Mouse (Mus musculus): ENCODE measurements around the gene Sh3kbp1.

Gene Sh3kbp1

GRCm38 (mm10) chrX:159942569-159942968 lies 315.5 kb downstream of the Sh3kbp1 start:
- Histone ChIP-seq H3K4me1 (replicated peaks; ENCODE audit: low read depth, low read length) (no peaks in the 10 kb centered on the region), H3K36me3 (ENCODE audit: insufficient read depth, low read length) (no peaks in the 10 kb centered on the region), H3K27me3 (ENCODE audit: insufficient read depth, low read length) (no peaks in the 10 kb centered on the region), H3K4me3 (replicated peaks; ENCODE audit: low read length) (no peak overlapping the region), H3K9me3 (ENCODE audit: low read length) (no peaks in the 10 kb centered on the region)
- no peak for TF ChIP-seq CTCF (conservative IDR thresholded peaks at IDR 0.05; ENCODE audit: low read length)
- TF ChIP-seq NANOG (IDR thresholded peaks at IDR 0.05; ENCODE audit: borderline replicate concordance, low read length) = no peak
- TF ChIP-seq POU5F1 (IDR thresholded peaks at IDR 0.05; ENCODE audit: borderline replicate concordance, low read length) = no peak

- Histone ChIP-seq H3K27me3 (ENCODE audit: insufficient read depth, low read length) (no peaks in the 10 kb centered on the region), H3K4me3 (replicated peaks; ENCODE audit: low read length) (no peak overlapping the region), H3K36me3 (ENCODE audit: insufficient read depth, low read length) (no peaks in the 10 kb centered on the region), H3K9me3 (ENCODE audit: low read length) (no peaks in the 10 kb centered on the region), H3K4me1 (replicated peaks; ENCODE audit: low read depth, low read length) (no peaks in the 10 kb centered on the region)
- TF ChIP-seq POU5F1 (IDR thresholded peaks at IDR 0.05; ENCODE audit: borderline replicate concordance, low read length) = no peak
- peak; percentile 38; the same call in 1 of the 2 replicates for TF ChIP-seq NANOG (IDR thresholded peaks at IDR 0.05; ENCODE audit: borderline replicate concordance, low read length)
- no peak for TF ChIP-seq CTCF (conservative IDR thresholded peaks at IDR 0.05; ENCODE audit: low read length)
Observed at GRCm38 (mm10) chrX:159943586-159943985, 316.5 kb downstream of the Sh3kbp1 start.

GRCm38 (mm10) chrX:159953546-159954429 lies 326.7 kb downstream of the Sh3kbp1 start:
- TF ChIP-seq NANOG (IDR thresholded peaks at IDR 0.05; ENCODE audit: borderline replicate concordance, low read length) (no peak), CTCF (conservative IDR thresholded peaks at IDR 0.05; ENCODE audit: low read length) (no peak), POU5F1 (IDR thresholded peaks at IDR 0.05; ENCODE audit: borderline replicate concordance, low read length) (no peak)
- no peaks in the 10 kb centered on the region for H3K4me1 ChIP-seq (replicated peaks; ENCODE audit: low read depth, low read length)

GRCm38 (mm10) chrX:159954430-159954779 lies 327.3 kb downstream of the Sh3kbp1 start:
- TF ChIP-seq POU5F1 (IDR thresholded peaks at IDR 0.05; ENCODE audit: borderline replicate concordance, low read length) (no peak), NANOG (IDR thresholded peaks at IDR 0.05; ENCODE audit: borderline replicate concordance, low read length) (no peak), CTCF (conservative IDR thresholded peaks at IDR 0.05; ENCODE audit: low read length) (no peak)
- no peaks in the 10 kb centered on the region for H3K27me3 ChIP-seq (ENCODE audit: insufficient read depth, low read length)
- no peaks in the 10 kb centered on the region for H3K36me3 ChIP-seq (ENCODE audit: insufficient read depth, low read length)

More at GRCm38 (mm10) chrX:159953546-159954429, 326.7 kb downstream of the Sh3kbp1 start:
- Histone ChIP-seq H3K36me3 (ENCODE audit: insufficient read depth, low read length) (no peaks in the 10 kb centered on the region), H3K27me3 (ENCODE audit: insufficient read depth, low read length) (no peaks in the 10 kb centered on the region), H3K4me3 (replicated peaks; ENCODE audit: low read length) (no peak overlapping the region), H3K9me3 (ENCODE audit: low read length) (no peaks in the 10 kb centered on the region)

GRCm38 (mm10) chrX:159955433-159955832 lies 328.4 kb downstream of the Sh3kbp1 start:
- H3K9me3 ChIP-seq (ENCODE audit: low read length) = no peaks in the 10 kb centered on the region
- no peak overlapping the region for H3K4me3 ChIP-seq (replicated peaks; ENCODE audit: low read length)
- H3K4me1 ChIP-seq (replicated peaks; ENCODE audit: low read depth, low read length) = no peaks in the 10 kb centered on the region
- TF ChIP-seq CTCF (conservative IDR thresholded peaks at IDR 0.05; ENCODE audit: low read length) = no peak
- TF ChIP-seq POU5F1 (IDR thresholded peaks at IDR 0.05; ENCODE audit: borderline replicate concordance, low read length) = no peak
- TF ChIP-seq NANOG (IDR thresholded peaks at IDR 0.05; ENCODE audit: borderline replicate concordance, low read length) = no peak
- H3K36me3 ChIP-seq (ENCODE audit: insufficient read depth, low read length) = no peaks in the 10 kb centered on the region
- H3K27me3 ChIP-seq (ENCODE audit: insufficient read depth, low read length) = no peaks in the 10 kb centered on the region

More at GRCm38 (mm10) chrX:159954430-159954779, 327.3 kb downstream of the Sh3kbp1 start:
- no peaks in the 10 kb centered on the region for H3K4me1 ChIP-seq (replicated peaks; ENCODE audit: low read depth, low read length)
- no peak overlapping the region for H3K4me3 ChIP-seq (replicated peaks; ENCODE audit: low read length)
- H3K9me3 ChIP-seq (ENCODE audit: low read length) = no peaks in the 10 kb centered on the region

GRCm38 (mm10) chrX:159961385-159961784 lies 334.3 kb downstream of the Sh3kbp1 start:
- Histone ChIP-seq H3K36me3 (ENCODE audit: insufficient read depth, low read length) (no peaks in the 10 kb centered on the region), H3K27me3 (ENCODE audit: insufficient read depth, low read length) (no peaks in the 10 kb centered on the region), H3K4me1 (replicated peaks; ENCODE audit: low read depth, low read length) (no peaks in the 10 kb centered on the region), H3K9me3 (ENCODE audit: low read length) (no peaks in the 10 kb centered on the region), H3K4me3 (replicated peaks; ENCODE audit: low read length) (no peak overlapping the region)
- TF ChIP-seq POU5F1 (IDR thresholded peaks at IDR 0.05; ENCODE audit: borderline replicate concordance, low read length) = no peak
- no peak for TF ChIP-seq NANOG (IDR thresholded peaks at IDR 0.05; ENCODE audit: borderline replicate concordance, low read length)
- TF ChIP-seq CTCF (conservative IDR thresholded peaks at IDR 0.05; ENCODE audit: low read length) = no peak

- Histone ChIP-seq H3K4me1 (replicated peaks; ENCODE audit: low read depth, low read length) (no peaks in the 10 kb centered on the region), H3K4me3 (replicated peaks; ENCODE audit: low read length) (no peak overlapping the region), H3K9me3 (ENCODE audit: low read length) (no peaks in the 10 kb centered on the region), H3K27me3 (ENCODE audit: insufficient read depth, low read length) (no peaks in the 10 kb centered on the region), H3K36me3 (ENCODE audit: insufficient read depth, low read length) (no peaks in the 10 kb centered on the region)
- TF ChIP-seq POU5F1 (IDR thresholded peaks at IDR 0.05; ENCODE audit: borderline replicate concordance, low read length) (no peak), NANOG (IDR thresholded peaks at IDR 0.05; ENCODE audit: borderline replicate concordance, low read length) (no peak), CTCF (conservative IDR thresholded peaks at IDR 0.05; ENCODE audit: low read length) (peak; percentile 44)
Observed at GRCm38 (mm10) chrX:159963273-159963672, 336.2 kb downstream of the Sh3kbp1 start.

- Histone ChIP-seq H3K9me3 (ENCODE audit: low read length) (no peaks in the 10 kb centered on the region), H3K36me3 (ENCODE audit: insufficient read depth, low read length) (no peaks in the 10 kb centered on the region), H3K27me3 (ENCODE audit: insufficient read depth, low read length) (no peaks in the 10 kb centered on the region), H3K4me3 (replicated peaks; ENCODE audit: low read length) (no peak overlapping the region), H3K4me1 (replicated peaks; ENCODE audit: low read depth, low read length) (no peaks in the 10 kb centered on the region)
- no peak for TF ChIP-seq NANOG (IDR thresholded peaks at IDR 0.05; ENCODE audit: borderline replicate concordance, low read length)
- no peak for TF ChIP-seq CTCF (conservative IDR thresholded peaks at IDR 0.05; ENCODE audit: low read length)
- TF ChIP-seq POU5F1 (IDR thresholded peaks at IDR 0.05; ENCODE audit: borderline replicate concordance, low read length) = no peak
Observed at GRCm38 (mm10) chrX:159963925-159964324, 336.9 kb downstream of the Sh3kbp1 start.

Data from E14TG2a.4 (cell line).